Mouse (Mus musculus) liver, embryonic 15.5 days (tissue): Measurements from ENCODE around the gene Ptprj. TPM values are rescaled to one million over a fixed set of nuclear protein-coding genes. Genes with fewer than 3 reads are reported as not detected.

Experiments used
- ATAC-seq: fragments of 200-750 bp; cut with Nextera tagmentation; 2 replicates; pipeline ENCODE4 v1.8.0; 2017; ENCODE audit warnings: moderate number of reproducible peaks, mild to moderate bottlenecking, moderate library complexity; ENCODE audit not compliant: insufficient read depth
- H3K27ac ChIP-seq: fragments of 300-500 bp; sonication (generic); replicated peaks from 2 replicates; pipeline ENCODE4 v1.5.1; 2015; ENCODE audit warnings: mild to moderate bottlenecking, inconsistent platforms
- H3K27me3 ChIP-seq: fragments of 300-500 bp; sonication (generic); 2 replicates; pipeline ENCODE4 v1.6.1; 2015; ENCODE audit warnings: mild to moderate bottlenecking, inconsistent platforms
- H3K36me3 ChIP-seq: fragments of 300-500 bp; sonication (generic); replicated peaks from 2 replicates; pipeline ENCODE4 v1.6.1; 2015; ENCODE audit warnings: moderate library complexity, mild to moderate bottlenecking, inconsistent platforms
- H3K4me1 ChIP-seq: fragments of 300-500 bp; sonication (generic); replicated peaks from 2 replicates; pipeline ENCODE4 v1.6.1; 2015; ENCODE audit warnings: inconsistent platforms
- H3K4me2 ChIP-seq: fragments of 300-500 bp; sonication (generic); 2 replicates; pipeline ENCODE4 v1.6.1; 2015; ENCODE audit warnings: moderate library complexity, mild to moderate bottlenecking, inconsistent platforms
- H3K4me3 ChIP-seq: fragments of 300-500 bp; sonication (generic); replicated peaks from 2 replicates; pipeline ENCODE4 v1.5.1; 2015; ENCODE audit warnings: mild to moderate bottlenecking, inconsistent platforms
- H3K9ac ChIP-seq: fragments of 300-500 bp; sonication (generic); 2 replicates; pipeline ENCODE4 v1.6.1; 2015; ENCODE audit warnings: moderate library complexity, mild to moderate bottlenecking, inconsistent platforms
- H3K9me3 ChIP-seq: fragments of 300-500 bp; sonication (generic); replicated peaks from 2 replicates; pipeline ENCODE4 v1.6.1; 2016; ENCODE audit warnings: inconsistent platforms
- WGBS: fragments of 180-500 bp; shearing (Covaris S2); methylation state at CpG from one replicate; pipeline ENCODE4 v1.1.7; 2015; ENCODE audit warnings: mixed read lengths; ENCODE audit not compliant: insufficient replicate concordance; 5-methylcytosine and 5-hydroxymethylcytosine counted together
- polyA plus RNA-seq: library from polyadenylated mRNA; unstranded; fragments of >200 nt; fragmentation: Nextera tagmentation; extraction: Ambion mirVana; gene quantifications from 2 replicates; pipeline ENCODE4 v1.2.1, GENCODE M21; 2015

Gene Ptprj
- polyA plus RNA-seq, 1 experiment from 2014 or later = 2.0 TPM

GRCm38 (mm10) chr2:90601056-90601455 is 20.6 kb upstream of the Ptprj start:
- Histone ChIP-seq H3K36me3 (no peaks in the 10 kb centered on the region), H3K27ac (no peak overlapping the region)
- WGBS = 80% methylated on average over 3 of the region's 3 CpGs

GRCm38 (mm10) chr2:90588141-90588540 is 7.7 kb upstream of the Ptprj start:
- Histone ChIP-seq H3K27me3 (no peaks in the 10 kb centered on the region), H3K9me3 (no peaks in the 10 kb centered on the region), H3K9ac (no peak overlapping the region), H3K4me3 (no peak overlapping the region), H3K4me2 (no peak overlapping the region), H3K36me3 (no peaks in the 10 kb centered on the region), H3K27ac (no peak overlapping the region), H3K4me1 (peaks cover 7% of the 10 kb centered on the region)
- 45% methylated on average over 1 of the region's 1 CpGs for WGBS
- no peak for ATAC-seq

More at GRCm38 (mm10) chr2:90601056-90601455, 20.6 kb upstream of the Ptprj start:
- H3K4me1 ChIP-seq = no peaks in the 10 kb centered on the region
- H3K27me3 ChIP-seq = no peaks in the 10 kb centered on the region; the same call in 1 of the 2 replicates
- no peak for ATAC-seq
- H3K9me3 ChIP-seq = no peaks in the 10 kb centered on the region
- no peak overlapping the region for H3K9ac ChIP-seq
- no peak overlapping the region for H3K4me2 ChIP-seq
- H3K4me3 ChIP-seq = no peak overlapping the region

DNA sequence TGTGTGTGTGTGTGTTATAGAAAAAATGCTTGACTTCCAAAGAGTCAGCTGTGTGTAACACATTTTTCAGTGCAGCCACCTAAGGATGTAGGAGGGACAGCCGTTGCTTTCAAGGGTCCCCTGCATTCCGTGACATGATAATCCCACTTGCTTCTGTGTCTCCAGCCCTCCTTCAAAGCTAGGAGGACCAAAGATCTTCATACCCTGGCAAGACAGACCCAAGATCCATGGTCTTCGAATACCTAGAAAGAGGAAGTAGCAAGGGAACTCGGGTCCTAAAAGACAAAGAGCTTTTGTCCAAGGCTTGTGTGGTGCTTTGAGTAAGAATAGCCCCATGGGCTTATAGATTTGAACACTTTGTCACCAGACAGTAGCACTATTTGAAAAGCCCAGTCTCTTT is 4.1 kb upstream of the Ptprj start:
- H3K4me3 ChIP-seq = no peak overlapping the region
- H3K4me1 ChIP-seq = peaks cover 35% of the 10 kb centered on the region
- H3K27me3 ChIP-seq = peaks cover 9% of the 10 kb centered on the region; the same call in 1 of the 2 replicates
- no peaks in the 10 kb centered on the region for H3K9me3 ChIP-seq
- no peak for ATAC-seq
- 42% methylated on average over 4 of the region's 4 CpGs for WGBS
- H3K27ac ChIP-seq = no peak overlapping the region
- H3K9ac ChIP-seq = no peak overlapping the region
- H3K4me2 ChIP-seq = no peak overlapping the region
- H3K36me3 ChIP-seq = no peaks in the 10 kb centered on the region

GRCm38 (mm10) chr2:90583628-90584131 is 3.2 kb upstream of the Ptprj start:
- no peak overlapping the region for H3K27ac ChIP-seq
- no peaks in the 10 kb centered on the region for H3K9me3 ChIP-seq
- no peaks in the 10 kb centered on the region for H3K36me3 ChIP-seq
- peaks cover 9% of the 10 kb centered on the region; the same call in 1 of the 2 replicates for H3K27me3 ChIP-seq
- no peak for ATAC-seq
- no peak overlapping the region for H3K9ac ChIP-seq
- H3K4me2 ChIP-seq = no peak overlapping the region
- H3K4me1 ChIP-seq = peaks cover 43% of the 10 kb centered on the region
- no peak overlapping the region for H3K4me3 ChIP-seq
- 37% methylated on average over 5 of the region's 5 CpGs for WGBS

- Histone ChIP-seq H3K9me3 (no peaks in the 10 kb centered on the region), H3K36me3 (no peaks in the 10 kb centered on the region), H3K27me3 (peaks cover 9% of the 10 kb centered on the region; the same call in 1 of the 2 replicates), H3K4me3 (no peak overlapping the region), H3K4me2 (no peak overlapping the region), H3K27ac (no peak overlapping the region), H3K4me1 (peaks cover 51% of the 10 kb centered on the region), H3K9ac (no peak overlapping the region)
- WGBS = 63% methylated on average over 2 of the region's 2 CpGs
- no peak for ATAC-seq
These were observed 2.4 kb upstream of the Ptprj start for GRCm38 (mm10) chr2:90582814-90583213.

DNA sequence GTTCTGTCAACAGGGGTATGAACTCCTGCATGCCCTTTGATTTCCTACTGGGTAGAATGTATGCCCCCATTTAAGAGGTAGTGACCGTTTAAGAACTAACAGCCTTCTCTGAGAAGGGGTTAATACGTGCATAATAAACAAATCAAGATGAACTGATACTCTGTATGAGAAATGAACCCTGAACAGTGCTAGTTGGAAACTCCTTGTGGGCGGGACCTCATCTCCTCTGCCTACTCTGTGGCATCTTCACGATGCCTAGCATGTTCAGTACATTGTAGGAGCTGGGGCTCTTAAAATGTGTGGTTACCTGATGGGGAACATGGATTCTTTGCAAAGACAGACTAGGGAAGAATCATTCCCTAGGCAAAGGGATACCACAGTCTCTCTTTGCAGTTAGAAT is 1.9 kb upstream of the Ptprj start:
- no peak for ATAC-seq
- H3K36me3 ChIP-seq = no peaks in the 10 kb centered on the region
- no peak overlapping the region for H3K27ac ChIP-seq
- no peak overlapping the region for H3K4me3 ChIP-seq
- H3K9me3 ChIP-seq = no peaks in the 10 kb centered on the region
- WGBS = 54% methylated on average over 4 of the region's 4 CpGs
- H3K27me3 ChIP-seq = peaks cover 9% of the 10 kb centered on the region; the same call in 1 of the 2 replicates
- no peak overlapping the region for H3K9ac ChIP-seq
- no peak overlapping the region for H3K4me2 ChIP-seq
- H3K4me1 ChIP-seq = peaks cover 56% of the 10 kb centered on the region

- ATAC-seq = no peak
- Histone ChIP-seq H3K4me3 (no peak overlapping the region), H3K36me3 (no peaks in the 10 kb centered on the region), H3K27ac (no peak overlapping the region), H3K9ac (no peak overlapping the region), H3K4me2 (peak overlapping the region; percentile 100; the same call in 1 of the 2 replicates), H3K9me3 (no peaks in the 10 kb centered on the region), H3K4me1 (peaks cover 60% of the 10 kb centered on the region), H3K27me3 (peaks cover 9% of the 10 kb centered on the region; the same call in 1 of the 2 replicates)
- WGBS = 26% methylated on average over 1 of the region's 1 CpGs
These were observed 1.3 kb upstream of the Ptprj start for GRCm38 (mm10) chr2:90581796-90582125.

DNA sequence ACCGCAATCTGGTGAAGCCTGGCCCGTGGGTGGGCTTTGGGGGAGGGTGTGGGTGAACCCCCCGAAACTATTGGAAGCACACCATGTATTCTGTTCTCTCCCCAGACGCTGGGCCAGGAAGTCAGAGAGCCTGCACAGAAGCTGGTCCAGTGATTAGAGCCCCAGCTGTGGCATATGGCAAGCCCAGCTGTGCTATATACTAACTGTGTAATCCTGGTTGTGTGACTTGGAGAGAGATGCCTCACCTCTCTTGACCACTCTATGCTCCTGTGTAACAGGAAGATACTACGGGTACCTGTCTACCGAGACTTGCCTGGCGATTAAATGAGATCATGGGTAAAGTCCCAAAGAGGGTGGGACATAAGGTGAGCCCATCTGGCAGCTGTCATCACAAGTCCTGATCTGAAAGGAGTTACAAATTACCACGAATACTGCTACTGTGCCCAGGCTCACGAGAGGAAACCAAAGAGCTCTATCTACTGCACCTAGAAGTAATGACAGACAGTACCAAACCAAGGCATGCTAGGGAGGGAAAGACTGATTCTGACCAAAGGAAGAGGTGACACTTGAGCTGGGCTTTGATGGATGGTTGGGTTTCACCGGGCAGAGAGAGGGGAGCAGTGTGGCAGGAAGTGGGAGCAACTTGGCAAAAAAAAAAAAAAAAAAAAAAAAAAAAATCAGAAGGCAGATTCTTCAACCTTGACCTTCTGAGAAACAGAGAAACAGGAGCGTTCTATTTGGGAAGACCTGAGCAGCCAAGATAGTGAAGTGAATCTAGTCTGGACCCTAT is 754 bp upstream of the Ptprj start:
- WGBS = 7% methylated on average over 11 of the region's 11 CpGs
- Histone ChIP-seq H3K27ac (peak overlapping the region; percentile 83), H3K4me1 (peaks cover 63% of the 10 kb centered on the region), H3K4me2 (peak overlapping the region; percentile 100), H3K27me3 (peaks cover 9% of the 10 kb centered on the region; the same call in 1 of the 2 replicates), H3K4me3 (peak overlapping the region; percentile 87), H3K9ac (peak overlapping the region; percentile 86), H3K9me3 (no peaks in the 10 kb centered on the region), H3K36me3 (no peaks in the 10 kb centered on the region)
- no peak for ATAC-seq

DNA sequence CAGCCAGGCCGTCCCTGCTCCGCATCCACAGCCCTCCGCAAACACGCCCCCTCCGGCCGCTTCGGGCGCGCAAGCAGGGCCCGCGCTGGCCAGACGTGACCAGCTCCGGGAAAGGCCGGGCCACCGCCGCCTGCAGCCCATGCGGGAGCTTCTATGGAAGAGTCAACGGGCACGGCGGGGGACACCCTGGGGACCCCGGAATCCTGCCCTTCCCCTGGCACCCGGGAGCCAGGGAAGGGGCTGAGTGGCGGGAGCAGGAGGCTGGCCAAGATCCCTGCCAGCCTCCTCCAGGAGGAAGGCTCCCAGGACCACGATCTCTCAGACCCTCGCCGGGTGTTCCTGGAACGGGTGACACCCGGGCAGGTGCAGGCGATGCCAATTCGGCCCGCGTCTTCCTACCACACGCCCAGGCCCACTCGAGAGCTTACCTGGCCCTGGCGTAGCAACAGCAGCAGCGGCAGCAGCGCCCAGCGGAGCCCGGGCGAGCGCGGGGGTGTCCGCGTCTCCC is 665 bp downstream of the Ptprj start:
- Histone ChIP-seq H3K27ac (peak overlapping the region; percentile 83), H3K4me1 (peaks cover 78% of the 10 kb centered on the region), H3K4me3 (peak overlapping the region; percentile 87), H3K4me2 (peak overlapping the region; percentile 100), H3K9me3 (no peaks in the 10 kb centered on the region), H3K9ac (peak overlapping the region; percentile 86), H3K27me3 (peaks cover 9% of the 10 kb centered on the region; the same call in 1 of the 2 replicates), H3K36me3 (no peaks in the 10 kb centered on the region)
- WGBS = under 1% methylated on average over 42 of the region's 44 CpGs
- ATAC-seq = peak; percentile 60

GRCm38 (mm10) chr2:90579038-90579727 is 1.3 kb downstream of the Ptprj start:
- Histone ChIP-seq H3K27ac (peak overlapping the region; percentile 83), H3K9ac (peak overlapping the region; percentile 86), H3K4me1 (peaks cover 84% of the 10 kb centered on the region), H3K4me2 (peak overlapping the region; percentile 100), H3K36me3 (no peaks in the 10 kb centered on the region), H3K9me3 (no peaks in the 10 kb centered on the region), H3K4me3 (peak overlapping the region; percentile 87), H3K27me3 (peaks cover 9% of the 10 kb centered on the region; the same call in 1 of the 2 replicates)
- ATAC-seq = 0 out of 2 replicates have a peak, but pooled peaks have one; percentile 1
- WGBS = under 1% methylated on average over 23 of the region's 23 CpGs
